Mouse (Mus musculus) limb, embryonic 14.5 days (tissue): ENCODE data around the gene Ttc30a2. TPM values are rescaled to one million over a fixed set of nuclear protein-coding genes. Genes with fewer than 3 reads are reported as not detected.
A peak's percentile ranks its signal among the peaks of the same experiment; 100 is the strongest.
"Not testable (repeated sequence)": the region's sequence is repeated elsewhere in the genome, so short reads cannot be mapped to it uniquely, and the experiment has no call there.

ENCODE experiments used
- ATAC-seq: fragments of 200-750 bp; cut with Nextera tagmentation; 2 replicates; pipeline ENCODE4 v1.8.0; 2017; ENCODE audit warnings: low read depth, moderate number of reproducible peaks, moderate TSS enrichment; ENCODE audit not compliant: low FRiP score
- DNase-seq: peaks from one replicate; pipeline ENCODE4 v3.0.0-alpha.2; 2015; ENCODE audit warnings: low spot score
- H3K27ac ChIP-seq: fragments of 300-500 bp; sonication (generic); replicated peaks from 2 replicates; pipeline ENCODE4 v1.5.1; 2014; ENCODE audit warnings: low read depth, mild to moderate bottlenecking, low read length, moderate library complexity, mixed read lengths
- H3K27me3 ChIP-seq: fragments of 300-500 bp; sonication (generic); 2 replicates; pipeline ENCODE4 v1.6.1; 2014; ENCODE audit warnings: low read length, mixed read lengths; ENCODE audit not compliant: control insufficient read depth, insufficient read depth
- H3K36me3 ChIP-seq: fragments of 300-500 bp; sonication (generic); 2 replicates; pipeline ENCODE4 v1.6.1; 2014; ENCODE audit warnings: mild to moderate bottlenecking, low read length, moderate library complexity, mixed read lengths; ENCODE audit not compliant: control insufficient read depth, insufficient read depth
- H3K4me1 ChIP-seq: fragments of 300-500 bp; sonication (generic); 2 replicates; pipeline ENCODE4 v1.6.1; 2014; ENCODE audit warnings: antibody characterized with exemption, low read length, mixed read lengths; ENCODE audit not compliant: control insufficient read depth, insufficient read depth
- H3K4me2 ChIP-seq: fragments of 300-500 bp; sonication (generic); replicated peaks from 2 replicates; pipeline ENCODE4 v1.6.1; 2014; ENCODE audit warnings: low read depth, mild to moderate bottlenecking, low read length, moderate library complexity; ENCODE audit not compliant: severe bottlenecking
- H3K4me3 ChIP-seq: fragments of 300-500 bp; sonication (generic); replicated peaks from 2 replicates; pipeline ENCODE4 v1.5.1; 2014; ENCODE audit warnings: low read length
- H3K9ac ChIP-seq: fragments of 300-500 bp; sonication (generic); 2 replicates; pipeline ENCODE4 v1.6.1; 2014; ENCODE audit warnings: mild to moderate bottlenecking, low read depth, low read length, moderate library complexity; ENCODE audit not compliant: severe bottlenecking
- H3K9me3 ChIP-seq: fragments of 300-500 bp; sonication (generic); 2 replicates; pipeline ENCODE4 v1.6.1; 2016; ENCODE audit warnings: low read length; ENCODE audit not compliant: control insufficient read depth
- POLR2A ChIP-seq: fragments of 200-500 bp; IDR thresholded peaks from 2 replicates; pipeline ENCODE4 v1.8.0; 2012; ENCODE audit warnings: inconsistent platforms, mild to moderate bottlenecking, moderate library complexity, borderline replicate concordance; ENCODE audit not compliant: insufficient read depth, insufficient read length; ENCODE audit errors: extremely low read depth
- WGBS: fragments of 180-500 bp; shearing (Covaris S2); extraction: QIAGEN DNeasy Blood & Tissue Kit; methylation state at CpG from one replicate; pipeline ENCODE4 v1.1.7; 2014; 5-methylcytosine and 5-hydroxymethylcytosine counted together
- polyA plus RNA-seq, 2 experiments: library from polyadenylated mRNA; depleted of rRNA in 1 of 2; stranded (reverse) in 1 of 2; unstranded in 1 of 2; fragments of >200 nt; fragmentation: Nextera tagmentation in 1 of 2; extraction: Ambion mirVana in 1 of 2; gene quantifications; 2 replicates each; pipeline versions ENCODE4 v1.2.1 to v1.2.3; 2012 to 2014

Gene Ttc30a2
- polyA plus RNA-seq, 2 experiments, result 0.30 to 0.35 TPM

DNA sequence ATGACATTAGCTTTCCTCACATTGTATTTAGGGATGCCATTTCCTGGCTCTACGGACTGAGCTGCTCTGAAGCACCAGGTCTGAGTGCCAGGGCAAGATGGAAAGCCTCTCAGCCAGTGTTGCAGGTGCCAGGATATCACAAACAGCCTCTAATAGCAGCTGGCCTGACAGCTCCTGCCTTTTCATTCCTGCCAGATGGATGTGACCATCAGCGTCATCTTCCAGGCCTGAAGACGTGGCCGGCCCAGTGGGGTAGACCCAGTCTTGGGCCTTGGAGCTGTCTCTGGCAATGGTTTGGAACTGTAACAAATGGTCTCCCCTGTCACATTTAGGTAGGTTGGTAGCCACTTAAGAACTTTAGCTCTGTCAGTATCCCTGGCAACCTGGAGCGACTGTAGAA lies 24.6 kb downstream of the Ttc30a2 start:
- DNase-seq (no peak), ATAC-seq (no peak)
- H3K27me3 ChIP-seq, result no peaks in the 10 kb centered on the region
- H3K27ac ChIP-seq, result no peak overlapping the region
- no peak overlapping the region for H3K9ac ChIP-seq
- TF ChIP-seq POLR2A, result no peak
- 93% methylated on average over 5 of the region's 5 CpGs for WGBS
- no peak overlapping the region for H3K4me2 ChIP-seq
- H3K4me3 ChIP-seq, result no peak overlapping the region
- H3K9me3 ChIP-seq, result no peaks in the 10 kb centered on the region
- H3K4me1 ChIP-seq, result peaks cover 9% of the 10 kb centered on the region
- no peaks in the 10 kb centered on the region for H3K36me3 ChIP-seq

DNA sequence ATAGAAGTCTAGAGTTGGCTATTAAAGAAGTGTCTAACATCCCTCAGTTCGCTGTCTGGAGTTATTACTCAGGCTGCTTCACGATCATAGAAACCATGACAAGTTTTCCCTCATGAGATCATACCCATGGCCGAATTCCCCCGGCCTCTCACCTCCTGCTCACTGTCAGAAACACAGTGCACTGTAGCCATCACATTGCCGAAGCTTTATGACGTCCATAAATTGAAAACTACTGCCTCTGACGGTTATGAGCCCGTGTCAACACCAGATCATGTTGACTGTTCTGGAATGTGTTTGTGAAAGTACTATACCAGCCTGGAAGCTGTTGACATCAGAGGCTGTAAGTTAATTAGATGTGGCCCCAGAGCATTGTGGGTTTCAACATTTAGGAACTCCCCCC lies 27.3 kb downstream of the Ttc30a2 start:
- DNase-seq, result no peak
- no peak overlapping the region for H3K9ac ChIP-seq
- H3K36me3 ChIP-seq, result no peaks in the 10 kb centered on the region
- H3K9me3 ChIP-seq, result no peaks in the 10 kb centered on the region
- no peak overlapping the region for H3K4me2 ChIP-seq
- no peak for ATAC-seq
- H3K4me3 ChIP-seq, result no peak overlapping the region
- H3K4me1 ChIP-seq, result no peaks in the 10 kb centered on the region
- TF ChIP-seq POLR2A, result no peak
- 28% methylated on average over 8 of the region's 8 CpGs for WGBS
- no peak overlapping the region for H3K27ac ChIP-seq
- H3K27me3 ChIP-seq, result no peaks in the 10 kb centered on the region

DNA sequence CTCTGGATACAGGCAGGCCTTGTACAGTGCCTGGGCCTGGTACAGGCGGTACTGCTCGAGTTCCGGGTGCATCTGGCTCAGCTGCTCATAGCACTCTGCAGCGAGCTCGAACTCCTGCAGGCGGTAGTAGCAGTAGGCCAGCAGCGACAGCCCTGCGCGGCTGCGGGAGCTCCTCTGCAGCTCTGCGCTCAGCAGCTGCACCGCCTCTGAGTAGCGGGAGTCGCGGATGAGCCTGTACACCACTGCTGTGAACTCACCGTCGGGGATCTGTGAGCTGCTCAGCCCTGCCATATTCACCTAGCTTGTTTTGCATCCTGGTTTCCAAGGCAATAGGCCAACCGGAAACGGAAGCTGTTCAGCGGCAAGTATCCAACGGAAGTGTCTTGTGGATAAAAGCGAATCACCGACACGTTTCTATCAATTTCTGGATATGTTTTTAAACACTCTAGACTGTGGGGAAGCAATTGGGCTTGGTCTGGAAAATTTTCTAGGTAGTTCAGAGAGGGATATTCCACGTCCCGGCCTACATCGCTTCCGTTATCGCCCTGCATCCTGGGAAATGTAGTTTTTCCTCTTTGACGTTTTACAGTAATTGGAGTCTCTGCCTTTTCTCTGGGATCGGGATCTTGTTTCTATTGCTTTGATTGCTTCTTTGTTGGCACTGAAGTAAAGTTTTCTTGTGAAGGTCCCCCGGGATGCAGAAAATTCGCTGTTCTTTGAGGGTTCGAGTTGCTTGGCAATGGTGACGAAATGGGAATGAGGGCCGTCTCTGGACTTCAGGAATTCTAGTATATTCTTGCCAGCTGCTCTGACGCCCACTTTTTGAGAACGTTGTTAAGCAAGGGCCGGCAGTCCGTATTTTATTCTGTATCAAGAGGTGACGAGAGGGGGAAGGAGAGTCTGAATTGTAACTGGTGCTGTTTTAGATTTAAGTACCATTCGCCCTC lies 39.6 kb downstream of the Ttc30a2 start, which contains the start of gene Ttc30b:
Gene Ttc30b, minus strand, starts transcription at position 469 of the 947 bp plus-strand sequence.
- Histone ChIP-seq H3K4me2 (peak within 1 kb of the TSS; percentile 48), H3K9me3 (no peaks in the 10 kb centered on the region), H3K9ac (peak within 1 kb of the TSS; percentile 67), H3K4me1 (peaks cover 8% of the 10 kb centered on the region), H3K27ac (peak within 1 kb of the TSS; percentile 92), H3K4me3 (peak within 1 kb of the TSS; percentile 47), H3K27me3 (no peaks in the 10 kb centered on the region), H3K36me3 (no peaks in the 10 kb centered on the region)
- ATAC-seq, result peak; percentile 91
- WGBS, result 2% methylated on average over 35 of the region's 42 CpGs
- peak; percentile 83 for DNase-seq
- TF ChIP-seq POLR2A, result no peak

DNA sequence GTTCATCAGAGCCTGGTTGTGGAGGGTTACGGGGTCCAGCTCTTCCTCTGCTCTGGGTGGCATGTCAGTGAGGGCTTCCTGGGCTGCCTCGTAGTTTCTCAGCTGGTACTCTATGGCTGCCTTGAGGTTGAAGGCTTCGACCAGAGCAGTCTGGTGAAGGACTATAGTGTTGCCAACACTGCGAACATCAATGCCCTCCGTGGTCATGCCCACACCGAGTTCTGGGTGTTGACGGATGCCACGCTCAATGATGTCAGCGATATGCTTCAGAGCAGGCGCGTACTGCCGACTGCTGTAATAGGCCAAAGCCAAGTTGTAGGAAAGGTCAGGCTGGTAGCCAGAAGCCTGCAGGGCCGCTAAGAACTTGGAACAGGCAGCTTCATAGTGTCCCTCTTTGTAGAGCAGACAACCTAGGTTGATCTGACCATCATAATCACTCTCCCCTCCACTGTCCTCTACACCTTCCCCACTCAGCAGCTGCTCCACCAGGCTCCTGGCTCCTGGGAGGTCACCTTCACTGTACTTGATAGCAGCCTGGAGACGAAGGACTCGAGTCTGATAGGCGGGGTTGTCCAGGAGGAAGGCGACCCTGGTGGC lies 40.4 kb downstream of the Ttc30a2 start:
- Histone ChIP-seq H3K4me1 (peaks cover 11% of the 10 kb centered on the region), H3K4me2 (peak overlapping the region; percentile 48), H3K27ac (peak overlapping the region; percentile 92; the same call in 1 of the 2 replicates), H3K9ac (peak overlapping the region; percentile 67; the same call in 1 of the 2 replicates), H3K4me3 (peak overlapping the region; percentile 47)
- 73% methylated on average over 15 of the region's 17 CpGs for WGBS
- not testable (repeated sequence) for ATAC-seq, H3K27me3 ChIP-seq, H3K36me3 ChIP-seq, H3K9me3 ChIP-seq, DNase-seq

DNA sequence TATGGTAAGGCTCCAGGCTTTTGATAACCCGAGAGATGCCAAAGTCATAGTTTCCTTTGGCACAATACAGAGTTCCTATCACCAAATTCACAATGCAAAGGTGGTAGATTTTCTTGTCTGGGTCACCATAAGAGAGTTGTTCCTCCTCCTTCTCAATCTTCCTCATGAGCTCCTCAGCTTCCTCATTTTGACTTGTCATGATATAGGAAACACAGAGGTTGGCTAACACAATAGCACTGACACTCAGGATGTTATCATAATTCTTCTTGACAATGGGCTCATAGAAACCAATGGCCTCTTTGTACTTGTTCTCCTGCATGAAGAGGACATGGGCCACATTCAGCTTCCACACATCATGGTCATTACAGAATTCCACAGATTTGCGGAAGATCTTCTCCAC lies 41.3 kb downstream of the Ttc30a2 start:
- not testable (repeated sequence) for H3K36me3 ChIP-seq, H3K4me2 ChIP-seq, H3K9me3 ChIP-seq, H3K27ac ChIP-seq, H3K9ac ChIP-seq, H3K4me1 ChIP-seq, ATAC-seq, DNase-seq, H3K27me3 ChIP-seq, H3K4me3 ChIP-seq
- WGBS, result 86% methylated on average over 2 of the region's 2 CpGs
